Mouse (Mus musculus) midbrain, embryonic 14.5 days (tissue): ENCODE measurements around the gene Ctsj. TPM values are rescaled to one million over a fixed set of nuclear protein-coding genes. Genes with fewer than 3 reads are reported as not detected.

Source experiments
- ATAC-seq: fragments of 200-750 bp; cut with Nextera tagmentation; 2 replicates; pipeline ENCODE4 v1.8.0; 2017; ENCODE audit warnings: moderate number of reproducible peaks, moderate library complexity; ENCODE audit not compliant: low FRiP score, low TSS enrichment
- DNase-seq: peaks from one replicate; pipeline ENCODE4 v3.0.0-alpha.2; 2015
- H3K27ac ChIP-seq: fragments of 300-500 bp; sonication (generic); replicated peaks from 2 replicates; pipeline ENCODE4 v1.5.1; 2014; ENCODE audit warnings: mild to moderate bottlenecking, low read depth, low read length, moderate library complexity
- H3K27me3 ChIP-seq: fragments of 300-500 bp; sonication (generic); 2 replicates; pipeline ENCODE4 v1.6.1; 2014; ENCODE audit warnings: low read length, control low read depth, mixed read lengths; ENCODE audit not compliant: control insufficient read depth, insufficient read depth
- H3K36me3 ChIP-seq: fragments of 300-500 bp; sonication (generic); 2 replicates; pipeline ENCODE4 v1.6.1; 2014; ENCODE audit warnings: low read length, control low read depth; ENCODE audit not compliant: control insufficient read depth, insufficient read depth
- H3K4me1 ChIP-seq: fragments of 300-500 bp; sonication (generic); 2 replicates; pipeline ENCODE4 v1.6.1; 2014; ENCODE audit warnings: mild to moderate bottlenecking, antibody characterized with exemption, low read length, control low read depth; ENCODE audit not compliant: control insufficient read depth, insufficient read depth
- H3K4me2 ChIP-seq: fragments of 300-500 bp; sonication (generic); 2 replicates; pipeline ENCODE4 v1.6.1; 2014; ENCODE audit warnings: mild to moderate bottlenecking, low read length, moderate library complexity
- H3K4me3 ChIP-seq: fragments of 300-500 bp; sonication (generic); replicated peaks from 2 replicates; pipeline ENCODE4 v1.5.1; 2014; ENCODE audit warnings: low read depth, low read length
- H3K9ac ChIP-seq: fragments of 300-500 bp; sonication (generic); replicated peaks from 2 replicates; pipeline ENCODE4 v1.6.1; 2014; ENCODE audit warnings: mild to moderate bottlenecking, low read length, moderate library complexity
- H3K9me3 ChIP-seq: fragments of 300-500 bp; sonication (generic); 2 replicates; pipeline ENCODE4 v1.6.1; 2016; ENCODE audit warnings: low read length, control low read depth, mixed read lengths; ENCODE audit not compliant: control insufficient read depth
- WGBS: fragments of 180-500 bp; shearing (Covaris S2); extraction: QIAGEN DNeasy Blood & Tissue Kit; methylation state at CpG from one replicate; pipeline ENCODE4 v1.1.7; 2014; 5-methylcytosine and 5-hydroxymethylcytosine counted together
- polyA plus RNA-seq: library from polyadenylated mRNA; unstranded; fragments of >200 nt; fragmentation: Nextera tagmentation; extraction: Ambion mirVana; gene quantifications from 2 replicates; pipeline ENCODE4 v1.2.1, GENCODE M21; 2014

The Ctsj gene
- polyA plus RNA-seq, 1 experiment from 2014 or later = not detected

- DNase-seq (no peak), ATAC-seq (no peak)
- Histone ChIP-seq H3K9me3 (peaks cover 16% of the 10 kb centered on the region), H3K27me3 (no peaks in the 10 kb centered on the region), H3K4me1 (no peaks in the 10 kb centered on the region), H3K9ac (no peak overlapping the region), H3K27ac (no peak overlapping the region), H3K4me2 (no peak overlapping the region), H3K4me3 (no peak overlapping the region), H3K36me3 (no peaks in the 10 kb centered on the region)
- WGBS = 71% methylated on average over 5 of the region's 5 CpGs
These were observed 44.1 kb downstream of the Ctsj start for GRCm38 (mm10) chr13:60961706-60962105.

Other genes with a start within 250 kb of the Ctsj start
- not detected in 2 replicates for gene BC051665, start 219.6 kb downstream of the Ctsj start, polyA plus RNA-seq
- not detected in 2 replicates for gene Ctsll3, start 203.1 kb downstream of the Ctsj start, polyA plus RNA-seq
- not detected in 2 replicates for gene 4930486L24Rik, start 141.5 kb downstream of the Ctsj start, polyA plus RNA-seq
- gene Gm49392, start 109.1 kb downstream of the Ctsj start, polyA plus RNA-seq = not detected in 2 replicates
- gene Ctla2b, start 108.5 kb downstream of the Ctsj start, polyA plus RNA-seq = 1.2 and 2.4 TPM in 2 replicates
- gene Tpbpb, start 101.1 kb downstream of the Ctsj start, polyA plus RNA-seq = not detected in 2 replicates
- not detected in 2 replicates for gene Gm49393, start 70.4 kb downstream of the Ctsj start, polyA plus RNA-seq
- gene Gm49391, start 69.4 kb downstream of the Ctsj start, polyA plus RNA-seq = 0.26 and 0.76 TPM in 2 replicates
- gene Ctla2a, start 69.3 kb downstream of the Ctsj start, polyA plus RNA-seq = 11.1 and 15.6 TPM in 2 replicates
- not detected in 2 replicates for gene Tpbpa, start 64.0 kb downstream of the Ctsj start, polyA plus RNA-seq
- gene Ctsq, start 34.7 kb upstream of the Ctsj start, polyA plus RNA-seq = not detected in 2 replicates
- not detected in 2 replicates for gene Ctsr, start 158.3 kb upstream of the Ctsj start, polyA plus RNA-seq
- not detected in 2 replicates for gene Cts6, start 197.5 kb upstream of the Ctsj start, polyA plus RNA-seq
- gene Cts8, start 249.4 kb upstream of the Ctsj start, polyA plus RNA-seq = not detected in 2 replicates